Mouse (Mus musculus): Measurements from ENCODE around the gene Vps11. TPM values are rescaled to one million over a fixed set of nuclear protein-coding genes. Genes with fewer than 3 reads are reported as not detected.
"Not testable (repeated sequence)": the region's sequence is repeated elsewhere in the genome, so short reads cannot be mapped to it uniquely, and the experiment has no call there.

The Vps11 gene
- polyA plus RNA-seq, 1 experiment from 2014 or later = 37.8 TPM

GRCm38 (mm10) chr9:44361931-44362330, 461 bp upstream of the Vps11 start:
- ATAC-seq (ENCODE audit: low FRiP score, low read depth); H3K27me3 ChIP-seq (replicated peaks); H3K4me1 ChIP-seq; H3K9me3 ChIP-seq; H3K27ac ChIP-seq: not testable (repeated sequence)
- peaks cover 23% of the 10 kb centered on the region for H3K36me3 ChIP-seq
- H3K9ac ChIP-seq = 0 out of 2 replicates have a peak overlapping the region, but pooled peaks have one; percentile 83
- peak overlapping the region; percentile 86 for H3K4me3 ChIP-seq
- peak overlapping the region; percentile 91 for H3K4me2 ChIP-seq (replicated peaks)
- WGBS = 43% methylated on average over 4 of the region's 4 CpGs

- 72% methylated on average over 4 of the region's 4 CpGs for WGBS
- Histone ChIP-seq H3K4me1 (peaks cover 7% of the 10 kb centered on the region), H3K36me3 (peaks cover 70% of the 10 kb centered on the region), H3K27ac (no peak overlapping the region), H3K4me2 (replicated peaks) (no peak overlapping the region), H3K9ac (no peak overlapping the region), H3K9me3 (no peaks in the 10 kb centered on the region), H3K27me3 (replicated peaks) (no peaks in the 10 kb centered on the region), H3K4me3 (no peak overlapping the region)
- no peak for ATAC-seq (ENCODE audit: low FRiP score, low read depth)
Measured at GRCm38 (mm10) chr9:44357207-44357606, 4.3 kb downstream of the Vps11 start.

GRCm38 (mm10) chr9:44353142-44353541, 8.3 kb downstream of the Vps11 start:
- H3K27me3 ChIP-seq (replicated peaks) = no peaks in the 10 kb centered on the region
- 97% methylated on average over 6 of the region's 6 CpGs for WGBS
- peaks cover 95% of the 10 kb centered on the region for H3K36me3 ChIP-seq
- H3K4me2 ChIP-seq (replicated peaks) = no peak overlapping the region
- no peak for ATAC-seq (ENCODE audit: low FRiP score, low read depth)
- no peak overlapping the region for H3K9ac ChIP-seq
- no peak overlapping the region for H3K4me3 ChIP-seq
- H3K9me3 ChIP-seq = no peaks in the 10 kb centered on the region
- H3K4me1 ChIP-seq = no peaks in the 10 kb centered on the region
- H3K27ac ChIP-seq = no peak overlapping the region

- Histone ChIP-seq H3K4me2 (replicated peaks) (no peak overlapping the region), H3K4me3 (no peak overlapping the region), H3K27me3 (replicated peaks) (no peaks in the 10 kb centered on the region), H3K27ac (no peak overlapping the region), H3K36me3 (peaks cover 98% of the 10 kb centered on the region), H3K9ac (no peak overlapping the region), H3K4me1 (no peaks in the 10 kb centered on the region), H3K9me3 (no peaks in the 10 kb centered on the region)
- ATAC-seq (ENCODE audit: low FRiP score, low read depth) = no peak
- WGBS = 92% methylated on average over 10 of the region's 10 CpGs
Measured at GRCm38 (mm10) chr9:44352337-44352736, 9.1 kb downstream of the Vps11 start.

GRCm38 (mm10) chr9:44351396-44351795, 10.1 kb downstream of the Vps11 start:
- WGBS = 96% methylated on average over 4 of the region's 4 CpGs
- peaks cover 96% of the 10 kb centered on the region for H3K36me3 ChIP-seq
- ATAC-seq (ENCODE audit: low FRiP score, low read depth) = no peak
- H3K4me3 ChIP-seq = no peak overlapping the region
- H3K4me1 ChIP-seq = no peaks in the 10 kb centered on the region
- H3K27me3 ChIP-seq (replicated peaks) = no peaks in the 10 kb centered on the region
- H3K27ac ChIP-seq = no peak overlapping the region
- H3K4me2 ChIP-seq (replicated peaks) = no peak overlapping the region
- no peak overlapping the region for H3K9ac ChIP-seq
- no peaks in the 10 kb centered on the region for H3K9me3 ChIP-seq

- Histone ChIP-seq H3K9ac (no peak overlapping the region), H3K4me3 (no peak overlapping the region), H3K9me3 (no peaks in the 10 kb centered on the region), H3K27ac (no peak overlapping the region), H3K36me3 (peaks cover 67% of the 10 kb centered on the region), H3K4me1 (no peaks in the 10 kb centered on the region), H3K27me3 (replicated peaks) (no peaks in the 10 kb centered on the region), H3K4me2 (replicated peaks) (no peak overlapping the region)
- WGBS = 95% methylated on average over 4 of the region's 4 CpGs
- no peak for ATAC-seq (ENCODE audit: low FRiP score, low read depth)
Measured at GRCm38 (mm10) chr9:44348546-44348945, 12.9 kb downstream of the Vps11 start.

- Histone ChIP-seq H3K4me3 (no peak overlapping the region), H3K27ac (no peak overlapping the region), H3K27me3 (replicated peaks) (no peaks in the 10 kb centered on the region), H3K4me1 (peaks cover 8% of the 10 kb centered on the region), H3K36me3 (peaks cover 58% of the 10 kb centered on the region), H3K4me2 (replicated peaks) (no peak overlapping the region), H3K9me3 (no peaks in the 10 kb centered on the region), H3K9ac (no peak overlapping the region)
- 89% methylated on average over 4 of the region's 4 CpGs for WGBS
- no peak for ATAC-seq (ENCODE audit: low FRiP score, low read depth)
Measured at GRCm38 (mm10) chr9:44347621-44348020, 13.8 kb downstream of the Vps11 start.

- no peak for ATAC-seq (ENCODE audit: low FRiP score, low read depth)
- 94% methylated on average over 9 of the region's 9 CpGs for WGBS
- Histone ChIP-seq H3K27me3 (replicated peaks) (no peaks in the 10 kb centered on the region), H3K27ac (no peak overlapping the region), H3K36me3 (peaks cover 53% of the 10 kb centered on the region), H3K9me3 (no peaks in the 10 kb centered on the region), H3K4me1 (peaks cover 9% of the 10 kb centered on the region), H3K4me2 (replicated peaks) (no peak overlapping the region), H3K4me3 (no peak overlapping the region), H3K9ac (no peak overlapping the region)
Measured at GRCm38 (mm10) chr9:44347166-44347565, 14.3 kb downstream of the Vps11 start.

- Histone ChIP-seq H3K4me2 (replicated peaks) (no peak overlapping the region), H3K9ac (no peak overlapping the region), H3K27ac (no peak overlapping the region), H3K4me1 (peaks cover 9% of the 10 kb centered on the region), H3K4me3 (no peak overlapping the region), H3K9me3 (no peaks in the 10 kb centered on the region), H3K36me3 (peaks cover 46% of the 10 kb centered on the region), H3K27me3 (replicated peaks) (no peaks in the 10 kb centered on the region)
- no peak for ATAC-seq (ENCODE audit: low FRiP score, low read depth)
- WGBS = 92% methylated on average over 6 of the region's 6 CpGs
Measured at GRCm38 (mm10) chr9:44345570-44346433, 15.7 kb downstream of the Vps11 start.

GRCm38 (mm10) chr9:44343781-44344421, 17.6 kb downstream of the Vps11 start, which contains the start of gene Hmbs:
Gene Hmbs, minus strand, starts transcription at chr9:44344228.
- Histone ChIP-seq H3K4me3 (peak within 1 kb of the TSS; percentile 76), H3K27ac (peak within 1 kb of the TSS; percentile 88), H3K9me3 (no peaks in the 10 kb centered on the region), H3K27me3 (replicated peaks) (no peaks in the 10 kb centered on the region), H3K9ac (peak within 1 kb of the TSS; percentile 71), H3K4me2 (replicated peaks) (peak within 1 kb of the TSS; percentile 64), H3K36me3 (peaks cover 33% of the 10 kb centered on the region), H3K4me1 (peaks cover 9% of the 10 kb centered on the region)
- WGBS = under 1% methylated on average over 39 of the region's 39 CpGs
- ATAC-seq (ENCODE audit: low FRiP score, low read depth) = peak; percentile 96

GRCm38 (mm10) chr9:44343290-44343689, 18.2 kb downstream of the Vps11 start:
- H3K27me3 ChIP-seq (replicated peaks) = no peaks in the 10 kb centered on the region
- peaks cover 31% of the 10 kb centered on the region for H3K36me3 ChIP-seq
- 12% methylated on average over 6 of the region's 6 CpGs for WGBS
- peak overlapping the region; percentile 7; the same call in 1 of the 2 replicates for H3K27ac ChIP-seq
- peak overlapping the region; percentile 71 for H3K9ac ChIP-seq
- peak; percentile 19; the same call in 1 of the 2 replicates for ATAC-seq (ENCODE audit: low FRiP score, low read depth)
- H3K9me3 ChIP-seq = no peaks in the 10 kb centered on the region
- H3K4me3 ChIP-seq = peak overlapping the region; percentile 76
- peaks cover 9% of the 10 kb centered on the region for H3K4me1 ChIP-seq
- H3K4me2 ChIP-seq (replicated peaks) = peak overlapping the region; percentile 64

- Histone ChIP-seq H3K9me3 (no peaks in the 10 kb centered on the region), H3K27ac (no peak overlapping the region), H3K27me3 (replicated peaks) (no peaks in the 10 kb centered on the region), H3K4me2 (replicated peaks) (peak overlapping the region; percentile 64; the same call in 1 of the 2 replicates), H3K9ac (no peak overlapping the region), H3K4me3 (no peak overlapping the region; the same call in 1 of the 2 replicates), H3K36me3 (peaks cover 24% of the 10 kb centered on the region), H3K4me1 (peaks cover 12% of the 10 kb centered on the region)
- no peak for ATAC-seq (ENCODE audit: low FRiP score, low read depth)
- WGBS = 94% methylated on average over 1 of the region's 1 CpGs
Measured at GRCm38 (mm10) chr9:44342605-44343004, 18.9 kb downstream of the Vps11 start.
